Mouse (Mus musculus): ENCODE results near the gene Olfr1501. TPM values are rescaled to one million over a fixed set of nuclear protein-coding genes. Genes with fewer than 3 reads are reported as not detected.

Gene Olfr1501
- polyA plus RNA-seq (2012; rRNA removed) = not detected in 2 replicates

DNA sequence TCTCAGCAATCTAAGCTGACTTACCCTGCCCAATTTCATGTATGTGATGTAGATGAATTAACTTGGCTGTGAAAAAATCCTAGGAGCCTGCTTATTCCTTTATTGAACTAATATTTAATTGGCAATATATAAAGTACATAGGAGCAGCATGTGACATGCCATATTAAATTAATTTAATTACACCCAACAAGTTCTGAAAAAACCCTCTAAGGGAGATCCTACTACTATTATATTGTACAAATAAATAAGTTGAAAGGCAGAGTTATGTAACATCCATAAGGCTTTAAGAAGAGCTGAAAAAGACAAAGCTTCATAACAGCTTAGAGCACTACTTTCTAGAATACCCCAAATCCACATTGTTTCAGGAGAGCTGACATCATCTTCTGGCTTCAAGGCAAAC is at the start of gene Olfr1501:
TSS of gene Olfr1501 (minus strand) at position 101 of the 400 bp plus-strand sequence.

DNA sequence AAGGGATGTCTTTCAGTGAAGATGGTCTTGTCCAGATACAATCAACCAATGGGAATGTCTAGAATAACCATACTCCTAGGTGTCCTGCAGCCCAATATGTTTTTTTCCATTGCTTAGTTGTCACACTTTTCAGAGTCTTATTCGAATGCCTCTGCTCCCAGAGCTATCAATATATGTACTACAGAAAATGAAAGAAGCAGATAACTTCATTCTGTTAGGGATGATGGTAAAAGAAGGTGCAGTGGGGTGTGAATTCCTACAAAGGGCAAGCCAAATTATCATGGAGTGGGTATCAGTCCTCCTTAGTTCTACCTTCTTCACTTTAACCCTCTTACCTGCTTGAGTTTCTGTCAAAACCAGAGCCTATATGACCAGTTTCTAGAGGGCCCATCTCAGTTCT is 47.3 kb upstream of the Olfr1501 start, which contains the start of gene Olfr1504:
TSS of gene Olfr1504 (minus strand) at position 101 of the 400 bp plus-strand sequence.

GRCm38 (mm10) chr19:13861495-13861894 is 11.0 kb upstream of the Olfr1501 start, which contains the start of gene Olfr1502:
TSS of gene Olfr1502 (plus strand) at chr19:13861795.

GRCm38 (mm10) chr19:13830388-13830787 is 20.1 kb downstream of the Olfr1501 start, which contains the start of gene Olfr1500:
TSS of gene Olfr1500 (minus strand) at chr19:13830488.

GRCm38 (mm10) chr19:13819347-13819746 is 31.1 kb downstream of the Olfr1501 start, which contains the start of gene Olfr1499:
TSS of gene Olfr1499 (minus strand) at chr19:13819447.

GRCm38 (mm10) chr19:13798102-13798501 is 52.4 kb downstream of the Olfr1501 start, which contains the start of gene Olfr1497:
TSS of gene Olfr1497 (minus strand) at chr19:13798202.

Other genes starting within 250 kb of the Olfr1501 start
- not detected in 2 replicates for gene Olfr1487, start 233.3 kb downstream of the Olfr1501 start, polyA plus RNA-seq (2012; rRNA removed)
- not detected in 2 replicates for gene Olfr1489, start 219.1 kb downstream of the Olfr1501 start, polyA plus RNA-seq (2012; rRNA removed)
- not detected in 2 replicates for gene Olfr1490, start 199.6 kb downstream of the Olfr1501 start, polyA plus RNA-seq (2012; rRNA removed)
- not detected in 2 replicates for gene Olfr1491, start 153.4 kb downstream of the Olfr1501 start, polyA plus RNA-seq (2012; rRNA removed)
- gene Olfr1493-ps1, start 127.4 kb downstream of the Olfr1501 start, polyA plus RNA-seq (2012; rRNA removed) = not detected in 2 replicates
- not detected in 2 replicates for gene Olfr1494, start 111.0 kb downstream of the Olfr1501 start, polyA plus RNA-seq (2012; rRNA removed)
- not detected in 2 replicates for gene Olfr1495, start 86.1 kb downstream of the Olfr1501 start, polyA plus RNA-seq (2012; rRNA removed)
- not detected in 2 replicates for gene Olfr1496, start 72.8 kb downstream of the Olfr1501 start, polyA plus RNA-seq (2012; rRNA removed)
- gene Olfr1497, start 52.5 kb downstream of the Olfr1501 start, polyA plus RNA-seq (2012; rRNA removed) = not detected in 2 replicates
- not detected in 2 replicates for gene Olfr1499, start 31.2 kb downstream of the Olfr1501 start, polyA plus RNA-seq (2012; rRNA removed)
- gene Olfr1500, start 20.2 kb downstream of the Olfr1501 start, polyA plus RNA-seq (2012; rRNA removed) = not detected in 2 replicates
- gene Olfr1502, start 11.1 kb upstream of the Olfr1501 start, polyA plus RNA-seq (2012; rRNA removed) = not detected in 2 replicates
- not detected in 2 replicates for gene Olfr1504, start 47.2 kb upstream of the Olfr1501 start, polyA plus RNA-seq (2012; rRNA removed)
- gene Olfr1505, start 62.8 kb upstream of the Olfr1501 start, polyA plus RNA-seq (2012; rRNA removed) = not detected in 2 replicates